Mouse (Mus musculus) kidney, embryonic 16.5 days (tissue): ENCODE results near the gene Eif1. TPM values are rescaled to one million over a fixed set of nuclear protein-coding genes. Genes with fewer than 3 reads are reported as not detected.

ENCODE experiments used
- ATAC-seq: fragments of 200-750 bp; cut with Nextera tagmentation; 2 replicates; pipeline ENCODE4 v1.8.0; 2017; ENCODE audit warnings: moderate TSS enrichment; ENCODE audit not compliant: low FRiP score, low TSS enrichment
- H3K27ac ChIP-seq: fragments of 300-500 bp; sonication (generic); 2 replicates; pipeline ENCODE4 v1.5.1; 2014; ENCODE audit warnings: low read length
- H3K27me3 ChIP-seq: fragments of 300-500 bp; sonication (generic); 2 replicates; pipeline ENCODE4 v1.6.1; 2014; ENCODE audit warnings: low read length, control low read depth, mixed read lengths; ENCODE audit not compliant: insufficient read depth
- H3K36me3 ChIP-seq: fragments of 300-500 bp; sonication (generic); 2 replicates; pipeline ENCODE4 v1.6.1; 2014; ENCODE audit warnings: low read length, control low read depth, mixed read lengths; ENCODE audit not compliant: insufficient read depth
- H3K4me1 ChIP-seq: fragments of 300-500 bp; sonication (generic); 2 replicates; pipeline ENCODE4 v1.6.1; 2014; ENCODE audit warnings: low read length, control low read depth, mixed read lengths; ENCODE audit not compliant: insufficient read depth
- H3K4me2 ChIP-seq: fragments of 300-500 bp; sonication (generic); replicated peaks from 2 replicates; pipeline ENCODE4 v1.6.1; 2014; ENCODE audit warnings: low read depth, low read length
- H3K4me3 ChIP-seq: fragments of 300-500 bp; sonication (generic); 2 replicates; pipeline ENCODE4 v1.5.1; 2014; ENCODE audit warnings: mild to moderate bottlenecking, low read length
- H3K9ac ChIP-seq: fragments of 300-500 bp; sonication (generic); replicated peaks from 2 replicates; pipeline ENCODE4 v1.6.1; 2014; ENCODE audit warnings: low read length
- H3K9me3 ChIP-seq: fragments of 300-500 bp; sonication (generic); 2 replicates; pipeline ENCODE4 v1.6.1; 2016; ENCODE audit warnings: low read length, control low read depth
- WGBS: fragments of 180-500 bp; shearing (Covaris S2); extraction: QIAGEN DNeasy Blood & Tissue Kit; methylation state at CpG from one replicate; pipeline ENCODE4 v1.1.7; 2014; 5-methylcytosine and 5-hydroxymethylcytosine counted together
- polyA plus RNA-seq: library from polyadenylated mRNA; unstranded; fragments of >200 nt; fragmentation: Nextera tagmentation; extraction: Ambion mirVana; gene quantifications from 2 replicates; pipeline ENCODE4 v1.2.1, GENCODE M21; 2015

Gene Eif1
- polyA plus RNA-seq, 1 experiment from 2014 or later: 1,403 TPM

GRCm38 (mm10) chr11:100333944-100334457 lies 14.3 kb downstream of the Eif1 start, which contains the start of gene Gast:
TSS of gene Gast (plus strand) at chr11:100334407.
- no peak within 1 kb of the TSS for H3K4me2 ChIP-seq
- no peak within 1 kb of the TSS for H3K9ac ChIP-seq
- no peak for ATAC-seq
- H3K27me3 ChIP-seq: no peaks in the 10 kb centered on the region
- H3K27ac ChIP-seq: no peak within 1 kb of the TSS
- no peaks in the 10 kb centered on the region for H3K9me3 ChIP-seq
- no peaks in the 10 kb centered on the region for H3K36me3 ChIP-seq
- no peak within 1 kb of the TSS for H3K4me3 ChIP-seq
- 80% methylated on average over 6 of the region's 6 CpGs for WGBS
- peaks cover 4% of the 10 kb centered on the region; the same call in 1 of the 2 replicates for H3K4me1 ChIP-seq

GRCm38 (mm10) chr11:100335731-100336130 lies 16.0 kb downstream of the Eif1 start:
- Histone ChIP-seq H3K9ac (no peak overlapping the region), H3K36me3 (no peaks in the 10 kb centered on the region), H3K4me1 (0 out of 2 replicates have a peak, but pooled peaks cover 4% of the 10 kb centered on the region), H3K4me3 (no peak overlapping the region), H3K4me2 (no peak overlapping the region), H3K9me3 (no peaks in the 10 kb centered on the region), H3K27me3 (no peaks in the 10 kb centered on the region), H3K27ac (no peak overlapping the region)
- 53% methylated on average over 3 of the region's 3 CpGs for WGBS
- ATAC-seq: no peak

- no peaks in the 10 kb centered on the region for H3K4me1 ChIP-seq
- no peaks in the 10 kb centered on the region for H3K36me3 ChIP-seq
- H3K27ac ChIP-seq: no peak overlapping the region
- no peak overlapping the region for H3K4me3 ChIP-seq
- ATAC-seq: no peak
- H3K27me3 ChIP-seq: no peaks in the 10 kb centered on the region
- no peak overlapping the region for H3K9ac ChIP-seq
- no peaks in the 10 kb centered on the region for H3K9me3 ChIP-seq
- H3K4me2 ChIP-seq: no peak overlapping the region
- 90% methylated on average over 10 of the region's 10 CpGs for WGBS
Observed at GRCm38 (mm10) chr11:100344269-100344668, 24.6 kb downstream of the Eif1 start.

GRCm38 (mm10) chr11:100352076-100352857 lies 32.6 kb downstream of the Eif1 start:
- no peak overlapping the region for H3K4me2 ChIP-seq
- no peak overlapping the region for H3K9ac ChIP-seq
- no peak overlapping the region for H3K4me3 ChIP-seq
- H3K27me3 ChIP-seq: peaks cover 27% of the 10 kb centered on the region
- no peak overlapping the region for H3K27ac ChIP-seq
- WGBS: 33% methylated on average over 10 of the region's 10 CpGs
- ATAC-seq: no peak
- no peaks in the 10 kb centered on the region for H3K36me3 ChIP-seq
- H3K4me1 ChIP-seq: peaks cover 9% of the 10 kb centered on the region
- no peaks in the 10 kb centered on the region for H3K9me3 ChIP-seq

- Histone ChIP-seq H3K9me3 (no peaks in the 10 kb centered on the region), H3K27me3 (peaks cover 45% of the 10 kb centered on the region), H3K27ac (no peak overlapping the region), H3K4me3 (peak overlapping the region; percentile 73), H3K4me2 (peak overlapping the region; percentile 99), H3K4me1 (peaks cover 9% of the 10 kb centered on the region), H3K36me3 (no peaks in the 10 kb centered on the region), H3K9ac (peak overlapping the region; percentile 59)
- ATAC-seq: peak; percentile 46
- WGBS: 1% methylated on average over 53 of the region's 54 CpGs
Observed at GRCm38 (mm10) chr11:100355151-100355951, 35.7 kb downstream of the Eif1 start.

GRCm38 (mm10) chr11:100355972-100356818 lies 36.5 kb downstream of the Eif1 start, which contains the start of gene Hap1:
TSS of gene Hap1 (minus strand) at chr11:100356128.
- Histone ChIP-seq H3K9ac (peak within 1 kb of the TSS; percentile 59), H3K27me3 (peaks cover 46% of the 10 kb centered on the region), H3K36me3 (no peaks in the 10 kb centered on the region), H3K9me3 (no peaks in the 10 kb centered on the region), H3K4me2 (peak within 1 kb of the TSS; percentile 99), H3K27ac (no peak within 1 kb of the TSS), H3K4me3 (peak within 1 kb of the TSS; percentile 73), H3K4me1 (peaks cover 9% of the 10 kb centered on the region)
- 1% methylated on average over 49 of the region's 49 CpGs for WGBS
- ATAC-seq: peak; percentile 55; the same call in 1 of the 2 replicates

- peaks cover 46% of the 10 kb centered on the region for H3K27me3 ChIP-seq
- peaks cover 9% of the 10 kb centered on the region for H3K4me1 ChIP-seq
- peak overlapping the region; percentile 59; the same call in 1 of the 2 replicates for H3K9ac ChIP-seq
- peak overlapping the region; percentile 73 for H3K4me3 ChIP-seq
- no peaks in the 10 kb centered on the region for H3K9me3 ChIP-seq
- peak overlapping the region; percentile 99 for H3K4me2 ChIP-seq
- H3K36me3 ChIP-seq: no peaks in the 10 kb centered on the region
- no peak overlapping the region for H3K27ac ChIP-seq
- 17% methylated on average over 9 of the region's 9 CpGs for WGBS
- no peak for ATAC-seq
Observed at GRCm38 (mm10) chr11:100356819-100357211, 37.1 kb downstream of the Eif1 start.

- H3K9ac ChIP-seq: no peak overlapping the region
- 58% methylated on average over 5 of the region's 5 CpGs for WGBS
- H3K9me3 ChIP-seq: no peaks in the 10 kb centered on the region
- no peaks in the 10 kb centered on the region for H3K36me3 ChIP-seq
- peaks cover 46% of the 10 kb centered on the region for H3K27me3 ChIP-seq
- H3K27ac ChIP-seq: no peak overlapping the region
- H3K4me3 ChIP-seq: no peak overlapping the region
- no peak for ATAC-seq
- peaks cover 9% of the 10 kb centered on the region for H3K4me1 ChIP-seq
- H3K4me2 ChIP-seq: no peak overlapping the region
Observed at GRCm38 (mm10) chr11:100357408-100357807, 37.7 kb downstream of the Eif1 start.

GRCm38 (mm10) chr11:100360175-100360574 lies 40.5 kb downstream of the Eif1 start:
- WGBS: 75% methylated on average over 6 of the region's 6 CpGs
- H3K9me3 ChIP-seq: no peaks in the 10 kb centered on the region
- no peak overlapping the region for H3K27ac ChIP-seq
- peaks cover 32% of the 10 kb centered on the region for H3K27me3 ChIP-seq
- ATAC-seq: no peak
- no peaks in the 10 kb centered on the region for H3K36me3 ChIP-seq
- no peak overlapping the region for H3K9ac ChIP-seq
- no peak overlapping the region for H3K4me3 ChIP-seq
- no peak overlapping the region for H3K4me2 ChIP-seq
- H3K4me1 ChIP-seq: peaks cover 8% of the 10 kb centered on the region
